In genomic region chr3:132425819-132426671, GRCm38 (mm10) we compare ENCODE assay signal across 14 mouse cellular contexts.
A peak's percentile ranks its signal among the peaks of the same experiment; 100 is the strongest.
DNase-seq lines count a peak whose midpoint lies in the region; ATAC-seq and TF ChIP-seq lines count a peak whose summit lies in the region.
"Had no signal": no experiment of that assay in that cellular context is flagged by ENCODE, and none has a peak within 500 bp of the region (broad histone marks: within the 10 kb centered on the region; RNA-seq: fewer than 3 reads in every experiment).

No protein-coding gene starts in this region.

- 60% methylated on average over 11 of the region's 11 CpGs for WGBS in forebrain, postnatal 0 days
- WGBS in forebrain, embryonic 11.5 days, result 65% methylated on average over 11 of the region's 11 CpGs
- 71% methylated on average over 11 of the region's 11 CpGs for WGBS in liver, embryonic 11.5 days
- WGBS in limb, embryonic 15.5 days, result 44% methylated on average over 11 of the region's 11 CpGs

- H3K27me3 ChIP-seq in forebrain, postnatal 0 days (ENCODE audit: insufficient read depth, low read length), result no peaks in the 10 kb centered on the region
- H3K27me3 ChIP-seq in forebrain, embryonic 11.5 days (ENCODE audit: control insufficient read depth, insufficient read depth, low read length), result no peaks in the 10 kb centered on the region
- H3K27me3 ChIP-seq in liver, embryonic 11.5 days (replicated peaks; ENCODE audit: control insufficient read depth, insufficient read depth, low read length), result no peaks in the 10 kb centered on the region
- no peaks in the 10 kb centered on the region for H3K27me3 ChIP-seq in limb, embryonic 15.5 days
- H3K27me3 ChIP-seq: heart, embryonic 12.5 days; liver, embryonic 12.5 days had no signal

- no peak for DNase-seq in forebrain, postnatal 0 days
- DNase-seq in forebrain, embryonic 11.5 days (ENCODE audit: low spot score), result no peak
- DNase-seq in liver, result peak; percentile 3
- DNase-seq in liver, embryonic 11.5 days (ENCODE audit: low spot score), result no peak
- peak; percentile 9 for DNase-seq in adipocyte (ENCODE audit: low spot score)
- DNase-seq in right cerebral cortex, postnatal 14 days, result no peak
- DNase-seq: adrenal gland, adult 2 months; thymus, postnatal 14 days had no signal

- H3K9me3 ChIP-seq in forebrain, postnatal 0 days (ENCODE audit: low read length), result no peaks in the 10 kb centered on the region
- H3K9me3 ChIP-seq in forebrain, embryonic 11.5 days (ENCODE audit: control insufficient read depth, low read length), result no peaks in the 10 kb centered on the region
- H3K9me3 ChIP-seq in liver, embryonic 11.5 days (ENCODE audit: control insufficient read depth, low read length), result no peaks in the 10 kb centered on the region
- H3K9me3 ChIP-seq in limb, embryonic 15.5 days, result no peaks in the 10 kb centered on the region
- H3K9me3 ChIP-seq: forebrain, embryonic 10.5 days; heart, embryonic 12.5 days; liver, embryonic 12.5 days had no signal

- no peaks in the 10 kb centered on the region for H3K36me3 ChIP-seq in forebrain, postnatal 0 days (ENCODE audit: insufficient read depth)
- H3K36me3 ChIP-seq in forebrain, embryonic 11.5 days (ENCODE audit: control insufficient read depth, insufficient read depth, low read length), result no peaks in the 10 kb centered on the region
- H3K36me3 ChIP-seq in liver, embryonic 11.5 days (ENCODE audit: control insufficient read depth, insufficient read depth, low read length), result no peaks in the 10 kb centered on the region
- no peaks in the 10 kb centered on the region for H3K36me3 ChIP-seq in limb, embryonic 15.5 days
- H3K36me3 ChIP-seq: forebrain, embryonic 10.5 days; G1E; heart, embryonic 12.5 days; liver, embryonic 12.5 days had no signal

- no peak overlapping the region for H3K27ac ChIP-seq in forebrain, postnatal 0 days (ENCODE audit: low read depth, low read length)
- no peak overlapping the region for H3K27ac ChIP-seq in forebrain, embryonic 11.5 days (ENCODE audit: low read depth, low read length)
- H3K27ac ChIP-seq in liver, embryonic 11.5 days (ENCODE audit: low read depth, low read length), result no peak overlapping the region
- H3K27ac ChIP-seq in limb, embryonic 15.5 days, result peak overlapping the region; percentile 38; the same call in 1 of the 2 replicates
- H3K27ac ChIP-seq: forebrain, embryonic 10.5 days; liver, embryonic 12.5 days had no signal

- no peak overlapping the region for H3K9ac ChIP-seq in forebrain, postnatal 0 days
- H3K9ac ChIP-seq in forebrain, embryonic 11.5 days (ENCODE audit: low read length), result no peak overlapping the region
- H3K9ac ChIP-seq in liver, embryonic 11.5 days (ENCODE audit: low read depth, low read length), result no peak overlapping the region
- H3K9ac ChIP-seq in limb, embryonic 15.5 days, result no peak overlapping the region
- H3K9ac ChIP-seq: heart, embryonic 12.5 days; liver, embryonic 12.5 days had no signal

- no peak for TF ChIP-seq CTCF in forebrain, postnatal 0 days (IDR thresholded peaks at IDR 0.05; ENCODE audit: low read depth)

- H3K4me1 ChIP-seq in forebrain, postnatal 0 days (ENCODE audit: insufficient read depth), result no peaks in the 10 kb centered on the region
- H3K4me1 ChIP-seq in forebrain, embryonic 11.5 days (replicated peaks; ENCODE audit: control insufficient read depth, insufficient read depth, low read length), result no peaks in the 10 kb centered on the region
- no peaks in the 10 kb centered on the region for H3K4me1 ChIP-seq in liver, embryonic 11.5 days (replicated peaks; ENCODE audit: control insufficient read depth, insufficient read depth, low read length)
- H3K4me1 ChIP-seq in limb, embryonic 15.5 days, result peaks cover 17% of the 10 kb centered on the region; the same call in 1 of the 2 replicates
- H3K4me1 ChIP-seq: forebrain, embryonic 10.5 days; heart, embryonic 12.5 days; liver, embryonic 12.5 days had no signal

- peak; percentile 53; the same call in 1 of the 2 replicates for ATAC-seq in forebrain, postnatal 0 days
- no peak for ATAC-seq in forebrain, embryonic 11.5 days (replicated peaks; ENCODE audit: low FRiP score)
- no peak for ATAC-seq in liver, embryonic 11.5 days (replicated peaks; ENCODE audit: low FRiP score)
- ATAC-seq in limb, embryonic 15.5 days (ENCODE audit: insufficient number of reproducible peaks, low FRiP score, low TSS enrichment, low read depth), result no peak
- no peak for ATAC-seq in megakaryocyte-erythroid progenitor cell, adult 5-6 weeks (replicated peaks; ENCODE audit: low FRiP score, low TSS enrichment, poor library complexity, severe bottlenecking)
- ATAC-seq: liver, embryonic 12.5 days had no signal

- no peak overlapping the region for H3K4me2 ChIP-seq in forebrain, postnatal 0 days (ENCODE audit: low read depth)
- no peak overlapping the region for H3K4me2 ChIP-seq in forebrain, embryonic 11.5 days (ENCODE audit: low read depth, low read length, severe bottlenecking)
- no peak overlapping the region for H3K4me2 ChIP-seq in liver, embryonic 11.5 days
- no peak overlapping the region for H3K4me2 ChIP-seq in limb, embryonic 15.5 days
- H3K4me2 ChIP-seq: heart, embryonic 12.5 days; liver, embryonic 12.5 days had no signal

- H3K4me3 ChIP-seq in forebrain, postnatal 0 days (ENCODE audit: low read depth, low read length), result no peak overlapping the region
- no peak overlapping the region for H3K4me3 ChIP-seq in forebrain, embryonic 11.5 days (ENCODE audit: low read depth, low read length)
- no peak overlapping the region for H3K4me3 ChIP-seq in liver, embryonic 11.5 days (ENCODE audit: low read depth, low read length)
- H3K4me3 ChIP-seq in limb, embryonic 15.5 days, result no peak overlapping the region
- H3K4me3 ChIP-seq: forebrain, embryonic 10.5 days; heart, embryonic 12.5 days; liver, embryonic 12.5 days had no signal

Comparison
In these comparisons a context has a peak if more than half of its experiments do, and no peak if none do; other contexts are left out.
1. DNase-seq: peak in liver (single experiment) and adipocyte (single experiment); none in forebrain, postnatal 0 days (single experiment), forebrain, embryonic 11.5 days (single experiment), liver, embryonic 11.5 days (single experiment) and right cerebral cortex, postnatal 14 days (single experiment).